Mouse (Mus musculus) heart, embryonic 12.5 days (tissue): ENCODE measurements around the gene Tns1. TPM values are rescaled to one million over a fixed set of nuclear protein-coding genes. Genes with fewer than 3 reads are reported as not detected.

Source experiments
- ATAC-seq: fragments of 200-750 bp; cut with Nextera tagmentation; 2 replicates; pipeline ENCODE4 v1.8.0; 2017; ENCODE audit warnings: moderate TSS enrichment, moderate library complexity; ENCODE audit not compliant: insufficient number of reproducible peaks, low FRiP score
- H3K27ac ChIP-seq: fragments of 300-500 bp; sonication (generic); 2 replicates; pipeline ENCODE4 v1.5.1; 2016; ENCODE audit warnings: mild to moderate bottlenecking, moderate library complexity; ENCODE audit not compliant: poor library complexity, severe bottlenecking
- H3K27me3 ChIP-seq: fragments of 300-500 bp; sonication (generic); replicated peaks from 2 replicates; pipeline ENCODE4 v1.6.1; 2016; ENCODE audit warnings: mild to moderate bottlenecking, moderate library complexity
- H3K36me3 ChIP-seq: fragments of 300-500 bp; sonication (generic); 2 replicates; pipeline ENCODE4 v1.6.1; 2016; ENCODE audit warnings: mild to moderate bottlenecking, moderate library complexity
- H3K4me1 ChIP-seq: fragments of 300-500 bp; sonication (generic); replicated peaks from 2 replicates; pipeline ENCODE4 v1.6.1; 2016; ENCODE audit warnings: mild to moderate bottlenecking
- H3K4me2 ChIP-seq: fragments of 300-500 bp; sonication (generic); 2 replicates; pipeline ENCODE4 v1.6.1; 2016; ENCODE audit warnings: mild to moderate bottlenecking, moderate library complexity
- H3K4me3 ChIP-seq: fragments of 300-500 bp; sonication (generic); 2 replicates; pipeline ENCODE4 v1.5.1; 2016; ENCODE audit warnings: mild to moderate bottlenecking
- H3K9ac ChIP-seq: fragments of 300-500 bp; sonication (generic); 2 replicates; pipeline ENCODE4 v1.6.1; 2016; ENCODE audit warnings: mild to moderate bottlenecking, moderate library complexity
- H3K9me3 ChIP-seq: fragments of 300-500 bp; sonication (generic); replicated peaks from 2 replicates; pipeline ENCODE4 v1.6.1; 2016; ENCODE audit warnings: mild to moderate bottlenecking, moderate library complexity
- WGBS: fragments of 180-500 bp; shearing (Covaris S2); methylation state at CpG from one replicate; pipeline ENCODE4 v1.1.7; 2016; 5-methylcytosine and 5-hydroxymethylcytosine counted together
- polyA plus RNA-seq: library from polyadenylated mRNA; unstranded; fragments of >200 nt; fragmentation: Nextera tagmentation; extraction: Ambion mirVana; gene quantifications from 2 replicates; pipeline ENCODE4 v1.2.1, GENCODE M21; 2016

The Tns1 gene
- polyA plus RNA-seq, 1 experiment from 2014 or later: 115 TPM

GRCm38 (mm10) chr1:73943667-73944289 is 180.5 kb downstream of the Tns1 start:
- H3K9ac ChIP-seq: no peak overlapping the region
- no peak overlapping the region for H3K4me3 ChIP-seq
- no peaks in the 10 kb centered on the region for H3K27me3 ChIP-seq
- no peak overlapping the region for H3K4me2 ChIP-seq
- peak overlapping the region; percentile 48 for H3K27ac ChIP-seq
- no peak for ATAC-seq
- H3K4me1 ChIP-seq: peaks cover 88% of the 10 kb centered on the region
- H3K36me3 ChIP-seq: peaks cover 66% of the 10 kb centered on the region
- no peaks in the 10 kb centered on the region for H3K9me3 ChIP-seq
- WGBS: 68% methylated on average over 9 of the region's 9 CpGs

- 86% methylated on average over 5 of the region's 5 CpGs for WGBS
- Histone ChIP-seq H3K4me1 (peaks cover 89% of the 10 kb centered on the region), H3K36me3 (peaks cover 70% of the 10 kb centered on the region), H3K4me3 (no peak overlapping the region), H3K9me3 (no peaks in the 10 kb centered on the region), H3K9ac (no peak overlapping the region), H3K27ac (peak overlapping the region; percentile 48; the same call in 1 of the 2 replicates), H3K27me3 (no peaks in the 10 kb centered on the region), H3K4me2 (no peak overlapping the region)
- no peak for ATAC-seq
Observed at GRCm38 (mm10) chr1:73943255-73943654, 181.0 kb downstream of the Tns1 start.

GRCm38 (mm10) chr1:73942243-73942642 is 182.0 kb downstream of the Tns1 start:
- H3K4me2 ChIP-seq: no peak overlapping the region
- no peaks in the 10 kb centered on the region for H3K27me3 ChIP-seq
- no peak overlapping the region for H3K9ac ChIP-seq
- H3K9me3 ChIP-seq: no peaks in the 10 kb centered on the region
- 54% methylated on average over 2 of the region's 2 CpGs for WGBS
- no peak for ATAC-seq
- H3K4me3 ChIP-seq: no peak overlapping the region
- H3K36me3 ChIP-seq: peaks cover 80% of the 10 kb centered on the region
- H3K4me1 ChIP-seq: peaks cover 89% of the 10 kb centered on the region
- H3K27ac ChIP-seq: no peak overlapping the region

GRCm38 (mm10) chr1:73941697-73942096 is 182.6 kb downstream of the Tns1 start:
- Histone ChIP-seq H3K4me2 (no peak overlapping the region), H3K4me3 (no peak overlapping the region), H3K36me3 (peaks cover 85% of the 10 kb centered on the region), H3K9ac (no peak overlapping the region), H3K27me3 (no peaks in the 10 kb centered on the region), H3K4me1 (peaks cover 90% of the 10 kb centered on the region), H3K27ac (no peak overlapping the region), H3K9me3 (no peaks in the 10 kb centered on the region)
- no peak for ATAC-seq
- WGBS: 75% methylated on average over 9 of the region's 9 CpGs

- peaks cover 91% of the 10 kb centered on the region for H3K4me1 ChIP-seq
- H3K9me3 ChIP-seq: no peaks in the 10 kb centered on the region
- no peak overlapping the region for H3K4me2 ChIP-seq
- no peak overlapping the region for H3K27ac ChIP-seq
- peaks cover 85% of the 10 kb centered on the region for H3K36me3 ChIP-seq
- 74% methylated on average over 9 of the region's 9 CpGs for WGBS
- H3K4me3 ChIP-seq: no peak overlapping the region
- peak overlapping the region; percentile 4; the same call in 1 of the 2 replicates for H3K9ac ChIP-seq
- H3K27me3 ChIP-seq: no peaks in the 10 kb centered on the region
- ATAC-seq: no peak
Observed at GRCm38 (mm10) chr1:73940491-73941204, 183.6 kb downstream of the Tns1 start.

- WGBS: 46% methylated on average over 10 of the region's 10 CpGs
- H3K36me3 ChIP-seq: peaks cover 91% of the 10 kb centered on the region
- no peaks in the 10 kb centered on the region for H3K9me3 ChIP-seq
- H3K9ac ChIP-seq: 0 out of 2 replicates have a peak overlapping the region, but pooled peaks have one; percentile 9
- ATAC-seq: no peak
- H3K4me2 ChIP-seq: no peak overlapping the region
- H3K27ac ChIP-seq: peak overlapping the region; percentile 43; the same call in 1 of the 2 replicates
- H3K4me1 ChIP-seq: peaks cover 79% of the 10 kb centered on the region
- no peaks in the 10 kb centered on the region for H3K27me3 ChIP-seq
- no peak overlapping the region for H3K4me3 ChIP-seq
Observed at GRCm38 (mm10) chr1:73938597-73938996, 185.7 kb downstream of the Tns1 start.

- no peak overlapping the region for H3K9ac ChIP-seq
- 52% methylated on average over 6 of the region's 6 CpGs for WGBS
- no peaks in the 10 kb centered on the region for H3K9me3 ChIP-seq
- H3K27ac ChIP-seq: no peak overlapping the region
- peaks cover 89% of the 10 kb centered on the region for H3K36me3 ChIP-seq
- H3K4me1 ChIP-seq: peaks cover 79% of the 10 kb centered on the region
- no peaks in the 10 kb centered on the region for H3K27me3 ChIP-seq
- H3K4me2 ChIP-seq: no peak overlapping the region
- no peak for ATAC-seq
- no peak overlapping the region for H3K4me3 ChIP-seq
Observed at GRCm38 (mm10) chr1:73937805-73938204, 186.4 kb downstream of the Tns1 start.

- 37% methylated on average over 3 of the region's 3 CpGs for WGBS
- Histone ChIP-seq H3K9ac (no peak overlapping the region), H3K4me3 (no peak overlapping the region), H3K9me3 (no peaks in the 10 kb centered on the region), H3K4me2 (no peak overlapping the region), H3K27ac (no peak overlapping the region), H3K27me3 (no peaks in the 10 kb centered on the region), H3K4me1 (peaks cover 79% of the 10 kb centered on the region), H3K36me3 (peaks cover 77% of the 10 kb centered on the region)
- ATAC-seq: 0 out of 2 replicates have a peak, but pooled peaks have one; percentile 12
Observed at GRCm38 (mm10) chr1:73936537-73936936, 187.7 kb downstream of the Tns1 start.

- no peak for ATAC-seq
- WGBS: 58% methylated on average over 4 of the region's 4 CpGs
- Histone ChIP-seq H3K27ac (peak overlapping the region; percentile 39; the same call in 1 of the 2 replicates), H3K27me3 (no peaks in the 10 kb centered on the region), H3K9me3 (no peaks in the 10 kb centered on the region), H3K4me1 (peaks cover 81% of the 10 kb centered on the region), H3K36me3 (peaks cover 73% of the 10 kb centered on the region), H3K9ac (no peak overlapping the region), H3K4me3 (no peak overlapping the region), H3K4me2 (no peak overlapping the region)
Observed at GRCm38 (mm10) chr1:73935442-73936080, 188.7 kb downstream of the Tns1 start.

- Histone ChIP-seq H3K36me3 (peaks cover 79% of the 10 kb centered on the region), H3K27ac (peak overlapping the region; percentile 75), H3K4me1 (peaks cover 76% of the 10 kb centered on the region), H3K9ac (0 out of 2 replicates have a peak overlapping the region, but pooled peaks have one; percentile 5), H3K9me3 (no peaks in the 10 kb centered on the region), H3K27me3 (no peaks in the 10 kb centered on the region), H3K4me3 (no peak overlapping the region), H3K4me2 (no peak overlapping the region)
- ATAC-seq: no peak
- WGBS: 54% methylated on average over 5 of the region's 5 CpGs
Observed at GRCm38 (mm10) chr1:73933146-73933490, 191.1 kb downstream of the Tns1 start.

- no peaks in the 10 kb centered on the region for H3K9me3 ChIP-seq
- ATAC-seq: no peak
- no peak overlapping the region for H3K4me3 ChIP-seq
- H3K4me1 ChIP-seq: peaks cover 71% of the 10 kb centered on the region
- no peaks in the 10 kb centered on the region for H3K27me3 ChIP-seq
- H3K36me3 ChIP-seq: peaks cover 79% of the 10 kb centered on the region
- peak overlapping the region; percentile 75 for H3K27ac ChIP-seq
- WGBS: 64% methylated on average over 10 of the region's 10 CpGs
- H3K4me2 ChIP-seq: no peak overlapping the region
- 0 out of 2 replicates have a peak overlapping the region, but pooled peaks have one; percentile 5 for H3K9ac ChIP-seq
Observed at GRCm38 (mm10) chr1:73932421-73933145, 191.7 kb downstream of the Tns1 start.
